Mouse (Mus musculus) midbrain, embryonic 15.5 days (tissue): ENCODE measurements around the gene Fdxacb1. TPM values are rescaled to one million over a fixed set of nuclear protein-coding genes. Genes with fewer than 3 reads are reported as not detected.

Experiments
- ATAC-seq: fragments of 200-750 bp; cut with Nextera tagmentation; replicated peaks from 2 replicates; pipeline ENCODE4 v1.8.0; 2017; ENCODE audit warnings: moderate TSS enrichment
- H3K27ac ChIP-seq: fragments of 300-500 bp; sonication (generic); 2 replicates; pipeline ENCODE4 v1.5.1; 2015; ENCODE audit warnings: mild to moderate bottlenecking, inconsistent platforms
- H3K27me3 ChIP-seq: fragments of 300-500 bp; sonication (generic); replicated peaks from 2 replicates; pipeline ENCODE4 v1.6.1; 2015; ENCODE audit warnings: inconsistent platforms
- H3K36me3 ChIP-seq: fragments of 300-500 bp; sonication (generic); replicated peaks from 2 replicates; pipeline ENCODE4 v1.6.1; 2015; ENCODE audit warnings: inconsistent platforms
- H3K4me1 ChIP-seq: fragments of 300-500 bp; sonication (generic); 2 replicates; pipeline ENCODE4 v1.6.1; 2015; ENCODE audit warnings: inconsistent platforms
- H3K4me2 ChIP-seq: fragments of 300-500 bp; sonication (generic); 2 replicates; pipeline ENCODE4 v1.6.1; 2015; ENCODE audit warnings: inconsistent platforms, mild to moderate bottlenecking, moderate library complexity
- H3K4me3 ChIP-seq: fragments of 300-500 bp; sonication (generic); 2 replicates; pipeline ENCODE4 v1.5.1; 2015; ENCODE audit warnings: mild to moderate bottlenecking, inconsistent platforms
- H3K9ac ChIP-seq: fragments of 300-500 bp; sonication (generic); 2 replicates; pipeline ENCODE4 v1.6.1; 2015; ENCODE audit warnings: mild to moderate bottlenecking, inconsistent platforms
- H3K9me3 ChIP-seq: fragments of 300-500 bp; sonication (generic); 2 replicates; pipeline ENCODE4 v1.6.1; 2016; ENCODE audit warnings: inconsistent platforms
- WGBS: fragments of 180-500 bp; shearing (Covaris S2); methylation state at CpG from one replicate; pipeline ENCODE4 v1.1.7; 2015; ENCODE audit warnings: mixed read lengths; 5-methylcytosine and 5-hydroxymethylcytosine counted together
- polyA plus RNA-seq: library from polyadenylated mRNA; unstranded; fragments of >200 nt; fragmentation: Nextera tagmentation; extraction: Ambion mirVana; gene quantifications from 2 replicates; pipeline ENCODE4 v1.2.1, GENCODE M21; 2015

Fdxacb1 gene
- polyA plus RNA-seq, 1 experiment from 2014 or later = 12.0 TPM

GRCm38 (mm10) chr9:50782155-50782554, 14.1 kb downstream of the Fdxacb1 start:
- WGBS = 71% methylated on average over 2 of the region's 2 CpGs
- Histone ChIP-seq H3K36me3 (peaks cover 53% of the 10 kb centered on the region), H3K9ac (no peak overlapping the region), H3K4me3 (no peak overlapping the region), H3K9me3 (no peaks in the 10 kb centered on the region), H3K4me1 (no peaks in the 10 kb centered on the region), H3K27me3 (no peaks in the 10 kb centered on the region), H3K4me2 (no peak overlapping the region), H3K27ac (no peak overlapping the region)
- no peak for ATAC-seq

GRCm38 (mm10) chr9:50795266-50795665, 27.2 kb downstream of the Fdxacb1 start:
- H3K36me3 ChIP-seq = peaks cover 19% of the 10 kb centered on the region
- ATAC-seq = no peak
- H3K4me3 ChIP-seq = no peak overlapping the region
- H3K4me2 ChIP-seq = no peak overlapping the region
- no peak overlapping the region for H3K27ac ChIP-seq
- H3K9ac ChIP-seq = no peak overlapping the region
- WGBS = 94% methylated on average over 3 of the region's 3 CpGs
- no peaks in the 10 kb centered on the region for H3K27me3 ChIP-seq
- H3K4me1 ChIP-seq = no peaks in the 10 kb centered on the region
- H3K9me3 ChIP-seq = no peaks in the 10 kb centered on the region

- ATAC-seq = no peak
- Histone ChIP-seq H3K27me3 (no peaks in the 10 kb centered on the region), H3K36me3 (peaks cover 8% of the 10 kb centered on the region), H3K4me3 (no peak overlapping the region), H3K27ac (no peak overlapping the region), H3K9me3 (no peaks in the 10 kb centered on the region), H3K4me1 (no peaks in the 10 kb centered on the region), H3K9ac (no peak overlapping the region), H3K4me2 (no peak overlapping the region)
- WGBS = 93% methylated on average over 8 of the region's 8 CpGs
Observed at GRCm38 (mm10) chr9:50796776-50797175, 28.7 kb downstream of the Fdxacb1 start.

- no peak overlapping the region for H3K4me2 ChIP-seq
- H3K27ac ChIP-seq = no peak overlapping the region
- H3K9ac ChIP-seq = no peak overlapping the region
- 96% methylated on average over 7 of the region's 7 CpGs for WGBS
- no peaks in the 10 kb centered on the region for H3K4me1 ChIP-seq
- H3K27me3 ChIP-seq = no peaks in the 10 kb centered on the region
- no peak overlapping the region for H3K4me3 ChIP-seq
- H3K9me3 ChIP-seq = no peaks in the 10 kb centered on the region
- no peak for ATAC-seq
- peaks cover 5% of the 10 kb centered on the region; the same call in 1 of the 2 replicates for H3K36me3 ChIP-seq
Observed at GRCm38 (mm10) chr9:50797641-50798040, 29.6 kb downstream of the Fdxacb1 start.

GRCm38 (mm10) chr9:50798368-50798767, 30.3 kb downstream of the Fdxacb1 start:
- no peaks in the 10 kb centered on the region for H3K27me3 ChIP-seq
- ATAC-seq = no peak
- WGBS = 87% methylated on average over 5 of the region's 5 CpGs

GRCm38 (mm10) chr9:50800985-50801384, 32.9 kb downstream of the Fdxacb1 start:
- H3K27ac ChIP-seq = no peak overlapping the region
- H3K9me3 ChIP-seq = no peaks in the 10 kb centered on the region
- no peaks in the 10 kb centered on the region for H3K27me3 ChIP-seq
- H3K36me3 ChIP-seq = peaks cover 27% of the 10 kb centered on the region; the same call in 1 of the 2 replicates
- H3K4me3 ChIP-seq = no peak overlapping the region
- no peaks in the 10 kb centered on the region for H3K4me1 ChIP-seq
- H3K4me2 ChIP-seq = no peak overlapping the region
- no peak overlapping the region for H3K9ac ChIP-seq
- no peak for ATAC-seq
- 65% methylated on average over 2 of the region's 2 CpGs for WGBS

More at GRCm38 (mm10) chr9:50798368-50798767, 30.3 kb downstream of the Fdxacb1 start:
- Histone ChIP-seq H3K9me3 (no peaks in the 10 kb centered on the region), H3K4me3 (no peak overlapping the region), H3K27ac (no peak overlapping the region), H3K9ac (no peak overlapping the region), H3K4me1 (no peaks in the 10 kb centered on the region), H3K4me2 (no peak overlapping the region), H3K36me3 (peaks cover 10% of the 10 kb centered on the region; the same call in 1 of the 2 replicates)

GRCm38 (mm10) chr9:50803055-50803671, 35.1 kb downstream of the Fdxacb1 start:
- Histone ChIP-seq H3K4me3 (no peak overlapping the region), H3K36me3 (peaks cover 41% of the 10 kb centered on the region; the same call in 1 of the 2 replicates), H3K27me3 (no peaks in the 10 kb centered on the region), H3K4me2 (no peak overlapping the region), H3K4me1 (no peaks in the 10 kb centered on the region), H3K27ac (no peak overlapping the region), H3K9ac (no peak overlapping the region), H3K9me3 (no peaks in the 10 kb centered on the region)
- WGBS = 91% methylated on average over 7 of the region's 7 CpGs
- ATAC-seq = no peak

- Histone ChIP-seq H3K9me3 (no peaks in the 10 kb centered on the region), H3K36me3 (peaks cover 50% of the 10 kb centered on the region), H3K4me2 (no peak overlapping the region), H3K4me3 (no peak overlapping the region), H3K27me3 (no peaks in the 10 kb centered on the region), H3K4me1 (no peaks in the 10 kb centered on the region), H3K27ac (no peak overlapping the region), H3K9ac (no peak overlapping the region)
- WGBS = 86% methylated on average over 6 of the region's 6 CpGs
- no peak for ATAC-seq
Observed at GRCm38 (mm10) chr9:50808471-50808870, 40.4 kb downstream of the Fdxacb1 start.

- no peaks in the 10 kb centered on the region for H3K9me3 ChIP-seq
- H3K9ac ChIP-seq = no peak overlapping the region
- WGBS = 90% methylated on average over 13 of the region's 13 CpGs
- peaks cover 48% of the 10 kb centered on the region for H3K36me3 ChIP-seq
- no peaks in the 10 kb centered on the region for H3K27me3 ChIP-seq
- no peaks in the 10 kb centered on the region for H3K4me1 ChIP-seq
- no peak overlapping the region for H3K4me3 ChIP-seq
- H3K4me2 ChIP-seq = no peak overlapping the region
- ATAC-seq = no peak
- H3K27ac ChIP-seq = no peak overlapping the region
Observed at GRCm38 (mm10) chr9:50809146-50809545, 41.1 kb downstream of the Fdxacb1 start.

- Histone ChIP-seq H3K9me3 (no peaks in the 10 kb centered on the region), H3K27me3 (no peaks in the 10 kb centered on the region), H3K4me3 (no peak overlapping the region), H3K4me1 (no peaks in the 10 kb centered on the region), H3K36me3 (peaks cover 37% of the 10 kb centered on the region), H3K27ac (no peak overlapping the region), H3K9ac (no peak overlapping the region), H3K4me2 (no peak overlapping the region)
- no peak for ATAC-seq
- WGBS = 96% methylated on average over 7 of the region's 7 CpGs
Observed at GRCm38 (mm10) chr9:50811187-50811586, 43.2 kb downstream of the Fdxacb1 start.

GRCm38 (mm10) chr9:50811746-50812145, 43.7 kb downstream of the Fdxacb1 start:
- WGBS = 76% methylated on average over 2 of the region's 2 CpGs
- no peaks in the 10 kb centered on the region for H3K4me1 ChIP-seq
- H3K27ac ChIP-seq = no peak overlapping the region
- ATAC-seq = no peak
- H3K27me3 ChIP-seq = no peaks in the 10 kb centered on the region
- H3K9ac ChIP-seq = no peak overlapping the region
- H3K4me3 ChIP-seq = no peak overlapping the region
- no peaks in the 10 kb centered on the region for H3K9me3 ChIP-seq
- no peak overlapping the region for H3K4me2 ChIP-seq
- peaks cover 39% of the 10 kb centered on the region for H3K36me3 ChIP-seq

- no peak for ATAC-seq
- no peak overlapping the region for H3K4me2 ChIP-seq
- WGBS = 93% methylated on average over 5 of the region's 5 CpGs
- no peaks in the 10 kb centered on the region for H3K27me3 ChIP-seq
- H3K4me3 ChIP-seq = no peak overlapping the region
- peaks cover 23% of the 10 kb centered on the region for H3K36me3 ChIP-seq
- H3K9me3 ChIP-seq = no peaks in the 10 kb centered on the region
- no peak overlapping the region for H3K9ac ChIP-seq
- H3K4me1 ChIP-seq = no peaks in the 10 kb centered on the region
- H3K27ac ChIP-seq = no peak overlapping the region
Observed at GRCm38 (mm10) chr9:50813796-50814195, 45.8 kb downstream of the Fdxacb1 start.

GRCm38 (mm10) chr9:50815666-50816065, 47.6 kb downstream of the Fdxacb1 start:
- Histone ChIP-seq H3K27ac (no peak overlapping the region), H3K27me3 (no peaks in the 10 kb centered on the region), H3K4me1 (no peaks in the 10 kb centered on the region), H3K36me3 (peaks cover 15% of the 10 kb centered on the region; the same call in 1 of the 2 replicates), H3K9ac (no peak overlapping the region), H3K4me3 (no peak overlapping the region), H3K4me2 (no peak overlapping the region), H3K9me3 (no peaks in the 10 kb centered on the region)
- ATAC-seq = no peak
- 99% methylated on average over 4 of the region's 4 CpGs for WGBS
